22 mouse cellular contexts compared by ENCODE assay signal in the genomic region with DNA sequence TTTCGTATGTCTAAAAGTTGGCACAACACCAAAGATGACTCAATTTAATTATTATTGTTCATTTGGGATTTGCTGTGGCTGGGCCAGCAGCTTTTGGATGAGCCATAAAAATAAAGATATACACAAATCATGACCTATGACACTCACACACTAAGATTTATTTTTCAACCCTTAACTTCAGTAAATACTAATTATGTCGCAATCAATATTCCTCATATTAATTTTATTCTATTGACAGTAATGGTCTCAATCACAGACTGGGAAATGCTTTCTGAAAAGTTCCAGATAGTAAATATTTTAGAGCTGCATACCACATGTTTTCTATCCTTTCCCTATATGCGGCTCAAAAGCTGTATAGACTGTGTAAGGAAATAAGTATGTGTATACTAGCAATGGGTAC.
DNase-seq lines count a peak whose midpoint lies in the region; ATAC-seq and TF ChIP-seq lines count a peak whose summit lies in the region.
"Had no signal": no experiment of that assay in that cellular context is flagged by ENCODE, and none has a peak within 500 bp of the region (broad histone marks: within the 10 kb centered on the region; RNA-seq: fewer than 3 reads in every experiment).

No protein-coding gene starts in this region.

- no peaks in the 10 kb centered on the region for H3K79me3 ChIP-seq in C2C12 (ENCODE audit: low read depth)

- TF ChIP-seq POLR2A in limb, embryonic 14.5 days (IDR thresholded peaks at IDR 0.05; ENCODE audit: borderline replicate concordance, extremely low read depth, insufficient read depth, insufficient read length) = no peak

- no peak overlapping the region for H3ac ChIP-seq in C2C12 (ENCODE audit: control insufficient read depth, insufficient read length, low read depth)

- peak; percentile 13 for DNase-seq in limb, embryonic 14.5 days (ENCODE audit: low spot score)
- DNase-seq in limb, embryonic 10.5 days (ENCODE audit: low spot score) = no peak
- peak; percentile 17 for DNase-seq in 3T3-L1 (ENCODE audit: low read depth, low spot score)
- DNase-seq in heart, adult 8-10 months (ENCODE audit: low spot score) = no peak
- no peak for DNase-seq in right cerebral cortex, postnatal 14 days
- DNase-seq: adrenal gland, adult 2 months; adrenal gland, postnatal 14 days; cerebellum, adult 11 months; cerebellum, adult 2 months; cerebellum, adult 9-11 months; cerebellum, postnatal 25 days; gastrocnemius, postnatal 10 days; gastrocnemius, postnatal 36 days; heart, adult 2 months had no signal

- no peaks in the 10 kb centered on the region for H3K36me3 ChIP-seq in limb, embryonic 14.5 days (ENCODE audit: control insufficient read depth, insufficient read depth, low read length)
- H3K36me3 ChIP-seq in limb, embryonic 10.5 days = no peaks in the 10 kb centered on the region
- H3K36me3 ChIP-seq in C2C12 (ENCODE audit: control insufficient read depth, insufficient read depth) = no peaks in the 10 kb centered on the region
- H3K36me3 ChIP-seq: embryonic facial prominence, embryonic 13.5 days; forebrain, embryonic 10.5 days; hindbrain, embryonic 12.5 days; hindbrain, embryonic 15.5 days had no signal

- WGBS in limb, embryonic 14.5 days = 69% methylated on average over 3 of the region's 3 CpGs
- WGBS in limb, embryonic 10.5 days = 86% methylated on average over 3 of the region's 3 CpGs

- H3K9ac ChIP-seq in limb, embryonic 14.5 days (ENCODE audit: low read depth, low read length, severe bottlenecking) = no peak overlapping the region
- H3K9ac ChIP-seq: embryonic facial prominence, embryonic 13.5 days; forebrain, embryonic 13.5 days; hindbrain, embryonic 12.5 days; hindbrain, embryonic 15.5 days had no signal

- H3K4me1 ChIP-seq in limb, embryonic 14.5 days (ENCODE audit: control insufficient read depth, insufficient read depth, low read length) = peaks cover 12% of the 10 kb centered on the region; the same call in 1 of the 2 replicates
- peaks cover 4% of the 10 kb centered on the region; the same call in 1 of the 2 replicates for H3K4me1 ChIP-seq in limb, embryonic 10.5 days
- H3K4me1 ChIP-seq: forebrain, embryonic 10.5 days; forebrain, embryonic 13.5 days; hindbrain, embryonic 12.5 days; hindbrain, embryonic 15.5 days had no signal

- TF ChIP-seq CTCF in C2C12 (IDR thresholded peaks at IDR 0.05; ENCODE audit: control insufficient read depth, insufficient read depth, insufficient read length) = no peak

- H3K9me3 ChIP-seq in limb, embryonic 14.5 days (ENCODE audit: control insufficient read depth, low read length) = no peaks in the 10 kb centered on the region
- no peaks in the 10 kb centered on the region for H3K9me3 ChIP-seq in limb, embryonic 10.5 days (replicated peaks)
- H3K9me3 ChIP-seq: forebrain, embryonic 10.5 days; forebrain, embryonic 13.5 days had no signal

- no peak overlapping the region for H3K4me2 ChIP-seq in limb, embryonic 14.5 days (replicated peaks; ENCODE audit: low read depth, low read length, severe bottlenecking)
- H3K4me2 ChIP-seq: embryonic facial prominence, embryonic 13.5 days; forebrain, embryonic 13.5 days; heart, embryonic 11.5 days; hindbrain, embryonic 12.5 days; hindbrain, embryonic 15.5 days had no signal

- H3K79me2 ChIP-seq in C2C12 (ENCODE audit: control insufficient read depth, insufficient read depth) = no peaks in the 10 kb centered on the region

- H3K4me3 ChIP-seq in limb, embryonic 14.5 days (replicated peaks; ENCODE audit: low read length) = no peak overlapping the region
- no peak overlapping the region for H3K4me3 ChIP-seq in limb, embryonic 10.5 days
- H3K4me3 ChIP-seq in C2C12 (ENCODE audit: insufficient read depth, poor library complexity, severe bottlenecking) = no peak overlapping the region
- H3K4me3 ChIP-seq: embryonic facial prominence, embryonic 13.5 days; forebrain, embryonic 10.5 days; forebrain, embryonic 13.5 days; heart, adult 2 months; hindbrain, embryonic 12.5 days; hindbrain, embryonic 15.5 days had no signal

- no peak for ATAC-seq in limb, embryonic 14.5 days (ENCODE audit: low FRiP score, low read depth)
- ATAC-seq: forebrain, embryonic 13.5 days; forebrain, embryonic 16.5 days had no signal

- H3K27ac ChIP-seq in limb, embryonic 14.5 days (replicated peaks; ENCODE audit: low read depth, low read length) = no peak overlapping the region
- no peak overlapping the region for H3K27ac ChIP-seq in limb, embryonic 10.5 days
- H3K27ac ChIP-seq: embryonic facial prominence, embryonic 13.5 days; forebrain, embryonic 10.5 days; forebrain, embryonic 13.5 days; heart, adult 2 months; hindbrain, embryonic 12.5 days; hindbrain, embryonic 15.5 days had no signal

- no peaks in the 10 kb centered on the region for H3K27me3 ChIP-seq in limb, embryonic 14.5 days (ENCODE audit: control insufficient read depth, insufficient read depth, low read length)
- no peaks in the 10 kb centered on the region for H3K27me3 ChIP-seq in limb, embryonic 10.5 days (ENCODE audit: low read depth, poor library complexity, severe bottlenecking)
- H3K27me3 ChIP-seq in C2C12 (ENCODE audit: control insufficient read depth, insufficient read depth, insufficient read length) = no peaks in the 10 kb centered on the region
- H3K27me3 ChIP-seq: embryonic facial prominence, embryonic 13.5 days; forebrain, embryonic 13.5 days; hindbrain, embryonic 12.5 days; hindbrain, embryonic 15.5 days had no signal

TF ChIP-seq in C2C12, 6 proteins besides CTCF, POLR2A, EP300 and RAD21:
- TF ChIP-seq MAX (IDR thresholded peaks at IDR 0.05) = no peak
- TF ChIP-seq CEBPB (IDR thresholded peaks at IDR 0.05; ENCODE audit: low read depth) = peak; percentile 79
- no peak for TF ChIP-seq FOSL1 (IDR thresholded peaks at IDR 0.05; ENCODE audit: insufficient read depth, low read length, poor library complexity, severe bottlenecking)
- TF ChIP-seq MYOD1 (IDR thresholded peaks at IDR 0.05; ENCODE audit: control insufficient read depth, insufficient read length, low read depth) = no peak

Comparison
In these comparisons a context has a peak if more than half of its experiments do, and no peak if none do; other contexts are left out.
1. DNase-seq: peak in limb, embryonic 14.5 days (single experiment) and 3T3-L1 (single experiment); none in limb, embryonic 10.5 days (single experiment), heart, adult 8-10 months (single experiment) and right cerebral cortex, postnatal 14 days (single experiment).